Mouse (Mus musculus) lung, postnatal 4 days (tissue): Measurements from ENCODE around the gene Aff1.

Experiments used
- DNase-seq, 2 experiments: peaks; one replicate each; pipeline ENCODE4 v3.0.0; 2021

Aff1 gene

GRCm38 (mm10) chr5:103843938-103844337, 151.8 kb downstream of the Aff1 start:
- peak in 1 of 2 experiments; percentile 60 for DNase-seq

DNA sequence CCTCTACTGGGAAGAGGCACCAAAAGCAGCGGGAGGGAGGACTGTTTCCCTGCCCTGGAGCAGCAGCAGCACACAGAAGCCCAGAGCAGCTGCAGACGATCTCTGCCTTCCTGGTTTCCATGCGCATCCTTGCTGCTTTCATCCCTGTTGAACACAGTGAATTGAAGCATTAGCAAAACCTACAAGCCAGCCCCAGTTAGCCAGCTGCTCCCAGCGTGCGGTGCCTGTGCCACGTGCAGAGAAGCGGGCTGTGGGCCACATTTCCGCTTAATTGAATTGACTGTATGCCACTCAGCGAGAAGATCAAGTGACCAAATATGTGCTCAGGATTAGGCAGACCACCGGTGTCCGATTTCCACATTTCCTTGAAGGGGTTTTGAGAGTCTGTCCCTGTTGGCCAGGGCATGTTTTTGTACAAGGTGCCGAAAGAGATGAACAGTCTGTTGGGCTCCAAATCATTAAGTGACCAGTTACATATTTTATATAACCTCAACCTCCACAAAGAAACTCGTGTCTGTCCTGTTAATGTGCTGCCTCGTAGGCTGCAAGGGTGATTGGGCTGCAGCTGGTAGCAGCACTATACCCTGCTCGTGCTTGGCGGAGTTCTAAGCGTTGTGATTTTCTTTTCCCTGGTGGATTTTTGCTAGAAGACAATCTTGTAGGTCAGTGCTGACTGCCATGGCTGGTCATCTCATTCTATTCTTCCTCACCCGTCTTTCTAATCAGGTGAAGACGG, 153.4 kb downstream of the Aff1 start:
- no peak for DNase-seq

GRCm38 (mm10) chr5:103846154-103846551, 154.0 kb downstream of the Aff1 start:
- DNase-seq: no peak

DNA sequence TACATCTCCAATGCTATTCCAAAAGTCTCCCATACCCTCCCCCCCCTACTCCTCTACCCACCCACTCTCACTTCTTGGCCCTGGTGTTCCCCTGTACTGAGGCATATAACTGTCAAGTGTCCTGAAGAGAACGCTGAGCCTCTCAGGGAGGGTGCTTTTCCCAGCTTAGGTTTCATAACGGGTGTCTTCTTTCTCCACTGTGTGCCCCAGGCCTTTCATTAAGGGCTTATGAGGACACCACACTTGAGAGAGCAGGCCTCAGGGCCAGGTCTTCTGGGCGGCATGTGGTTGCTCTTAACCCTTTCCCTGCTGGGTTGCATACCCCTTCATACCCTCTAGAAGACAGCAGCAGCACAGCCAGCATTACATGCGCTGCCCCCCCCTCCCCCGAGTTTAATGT, 154.4 kb downstream of the Aff1 start:
- no peak for DNase-seq

- DNase-seq: no peak
These were observed 156.4 kb downstream of the Aff1 start for GRCm38 (mm10) chr5:103848546-103848945.

DNA sequence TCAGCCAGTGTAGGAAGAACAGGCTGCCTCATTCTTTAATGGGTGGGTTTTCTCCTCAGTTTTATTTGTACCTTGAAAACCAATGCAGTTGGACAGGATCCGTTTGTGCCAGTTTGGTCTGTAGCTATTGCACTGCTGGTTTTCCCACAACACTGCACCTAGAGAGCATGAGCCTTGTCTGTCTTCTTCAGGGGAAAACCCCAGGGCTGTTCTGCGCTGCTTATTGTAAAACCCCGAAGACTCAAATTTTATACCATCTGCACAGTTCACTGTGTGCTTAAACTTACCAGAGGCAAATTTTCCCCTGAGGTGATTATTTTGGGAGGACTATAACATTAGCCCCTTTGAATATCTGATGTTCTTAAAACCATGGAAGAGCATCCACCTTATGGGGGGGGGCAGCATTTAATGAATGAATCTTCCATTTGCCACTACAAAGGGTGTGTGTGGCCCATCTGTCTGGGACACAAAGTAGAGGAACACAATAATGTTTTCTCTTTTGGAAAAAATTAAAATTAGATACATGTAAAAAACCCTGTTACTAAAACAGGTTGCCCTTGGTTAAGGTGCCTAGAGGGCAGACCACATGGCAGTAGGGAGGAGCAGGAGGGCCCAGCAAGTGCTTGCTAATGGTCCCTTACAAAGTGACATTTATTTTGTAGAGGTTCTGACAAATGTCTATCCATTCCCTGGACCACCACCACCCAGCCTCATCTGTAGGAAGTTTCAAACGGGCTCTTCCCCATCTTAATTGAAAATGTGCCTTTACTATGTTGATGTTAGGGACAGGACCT, 160.8 kb downstream of the Aff1 start:
- no peak for DNase-seq

DNA sequence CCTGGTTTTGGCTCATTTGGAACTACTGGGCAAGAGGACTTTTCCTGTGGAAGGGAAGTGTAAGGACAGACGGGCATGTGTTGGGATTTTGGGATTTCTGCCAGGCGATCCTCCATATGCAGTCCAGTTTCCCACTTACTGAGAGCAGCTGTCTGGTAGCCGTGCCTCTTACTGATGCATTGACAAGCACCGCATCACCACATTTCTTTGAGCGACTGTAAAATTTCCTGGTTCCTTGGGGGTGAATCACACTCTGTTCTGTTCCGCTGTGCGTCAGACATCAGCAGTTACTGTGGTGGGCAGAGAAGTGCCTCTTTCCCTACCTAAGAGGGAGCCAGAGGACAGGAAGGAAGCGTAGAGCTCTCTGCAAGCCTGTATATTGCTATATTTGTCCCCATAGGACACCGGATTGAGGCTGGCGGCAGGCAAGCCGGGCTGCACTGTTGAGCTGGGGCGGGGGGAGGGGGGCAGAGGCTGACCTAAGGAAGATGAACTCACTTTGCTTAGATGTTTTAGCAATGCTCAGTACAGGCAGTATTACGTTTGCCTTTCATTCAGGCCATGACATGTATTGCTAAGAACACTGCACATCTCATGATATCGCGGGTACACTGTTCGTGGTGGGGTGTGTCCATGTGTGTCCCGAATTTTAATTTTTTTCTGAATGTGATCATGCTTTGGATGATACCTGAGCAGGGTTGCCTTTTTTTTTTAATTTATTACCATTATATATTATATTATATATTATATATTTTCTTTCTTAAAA, 162.1 kb downstream of the Aff1 start:
- no peak for DNase-seq

- DNase-seq: no peak
These were observed 162.6 kb downstream of the Aff1 start for GRCm38 (mm10) chr5:103854807-103855194.

DNA sequence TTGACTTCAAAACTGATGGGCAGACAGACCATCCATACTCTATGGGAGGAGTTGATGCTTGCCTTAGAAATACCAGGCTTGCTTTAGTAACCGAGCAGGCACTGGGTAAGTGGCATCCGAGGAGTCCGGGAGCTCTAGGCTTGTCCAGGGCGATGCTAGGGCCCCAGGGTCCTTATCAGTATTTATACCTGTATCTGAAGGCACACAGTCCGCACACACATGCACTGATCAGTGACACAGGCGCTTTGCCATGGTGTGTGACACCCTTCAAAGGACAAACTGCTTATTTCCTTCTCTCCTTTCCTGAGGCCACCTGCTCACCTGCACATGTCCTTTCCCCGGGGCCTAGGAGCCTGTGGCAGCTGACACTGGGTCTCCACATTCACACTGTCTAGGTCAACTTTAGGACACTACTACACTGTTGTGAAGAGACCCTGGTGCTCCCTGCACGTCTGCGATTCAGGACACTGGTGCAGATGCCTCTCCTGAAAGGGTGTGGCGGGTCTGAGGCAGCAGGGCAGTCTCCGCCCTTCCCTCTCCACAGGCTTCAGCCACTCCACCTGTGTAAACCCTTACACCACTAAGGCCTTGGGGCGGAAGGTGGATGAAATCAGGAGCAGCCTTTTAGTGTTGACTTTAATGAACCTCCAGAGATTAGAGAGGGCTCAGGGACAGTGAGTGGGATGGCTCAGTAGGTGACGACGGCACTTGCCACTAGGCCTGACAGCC, 163.5 kb downstream of the Aff1 start:
- DNase-seq: peak in 1 of 2 experiments; percentile 36

DNA sequence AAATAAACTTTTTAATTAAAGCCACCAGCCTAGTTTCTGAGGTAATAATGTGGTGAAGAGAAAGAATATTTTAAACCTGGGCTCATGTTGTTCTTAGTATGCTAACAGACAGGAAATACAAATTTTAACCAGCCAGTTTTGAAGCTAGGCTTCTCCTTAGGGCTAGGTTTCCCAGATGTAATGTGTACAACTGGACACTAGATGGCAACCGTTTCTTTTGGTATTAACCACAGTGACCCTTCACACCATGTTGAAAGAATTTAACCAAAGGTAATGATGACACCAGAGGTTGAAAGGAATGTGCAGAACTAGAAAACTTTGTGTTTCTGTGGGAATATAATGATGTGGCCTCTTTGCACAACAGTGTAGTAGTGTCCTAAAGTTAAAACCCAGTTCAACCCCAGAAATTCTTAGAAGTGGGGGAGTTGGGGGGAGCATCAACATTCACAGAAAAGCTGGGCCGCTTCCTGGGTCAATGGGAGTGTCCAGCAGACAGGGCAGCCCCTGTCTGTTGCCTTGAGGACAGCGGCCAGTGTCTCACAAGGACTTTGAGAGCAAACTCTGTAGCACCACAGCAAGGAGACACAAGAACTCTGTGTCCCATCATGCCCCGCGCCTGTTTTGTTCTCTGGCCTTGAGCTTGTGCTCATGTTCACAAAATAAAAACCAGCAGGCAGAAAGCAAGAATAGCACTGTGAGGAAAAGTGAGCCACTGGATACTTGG, 164.3 kb downstream of the Aff1 start:
- peak in 1 of 2 experiments; percentile 62 for DNase-seq

- no peak for DNase-seq
These were observed 165.0 kb downstream of the Aff1 start for GRCm38 (mm10) chr5:103857151-103857550.

GRCm38 (mm10) chr5:103860622-103861021, 168.4 kb downstream of the Aff1 start:
- no peak for DNase-seq

GRCm38 (mm10) chr5:103863759-103864158, 171.6 kb downstream of the Aff1 start:
- DNase-seq: no peak

- DNase-seq: peak in 1 of 2 experiments; percentile 76
These were observed 197.6 kb downstream of the Aff1 start for GRCm38 (mm10) chr5:103889766-103890165.

DNA sequence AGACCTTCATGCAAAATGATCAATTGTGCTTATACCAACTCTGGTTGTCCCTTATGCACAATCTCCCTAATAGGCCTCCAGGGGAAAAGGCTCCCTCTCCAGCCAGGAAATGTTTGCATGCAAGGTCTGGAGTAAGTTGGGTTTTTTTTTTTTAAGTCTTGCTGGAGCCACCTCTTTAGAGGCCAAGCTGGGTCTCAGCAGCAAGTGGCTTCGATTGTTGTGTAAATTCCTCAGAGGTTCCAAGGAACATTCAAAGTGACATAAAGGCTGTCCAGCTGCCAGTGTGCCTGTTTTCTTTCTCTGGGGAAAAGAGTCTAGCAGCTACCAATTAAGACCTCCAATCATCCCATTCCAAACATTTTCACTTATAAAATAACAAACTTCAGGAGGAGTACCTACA, 206.1 kb downstream of the Aff1 start:
- peak in 1 of 2 experiments; percentile 34 for DNase-seq
